Mouse (Mus musculus): ENCODE data around the gene Utp3. TPM values are rescaled to one million over a fixed set of nuclear protein-coding genes. Genes with fewer than 3 reads are reported as not detected.
"Not testable (repeated sequence)": the region's sequence is repeated elsewhere in the genome, so short reads cannot be mapped to it uniquely, and the experiment has no call there.

The Utp3 gene
- polyA plus RNA-seq (2015; fragmentation: Nextera tagmentation; extraction: Ambion mirVana), result 27.6 and 28.0 TPM in 2 replicates

DNA sequence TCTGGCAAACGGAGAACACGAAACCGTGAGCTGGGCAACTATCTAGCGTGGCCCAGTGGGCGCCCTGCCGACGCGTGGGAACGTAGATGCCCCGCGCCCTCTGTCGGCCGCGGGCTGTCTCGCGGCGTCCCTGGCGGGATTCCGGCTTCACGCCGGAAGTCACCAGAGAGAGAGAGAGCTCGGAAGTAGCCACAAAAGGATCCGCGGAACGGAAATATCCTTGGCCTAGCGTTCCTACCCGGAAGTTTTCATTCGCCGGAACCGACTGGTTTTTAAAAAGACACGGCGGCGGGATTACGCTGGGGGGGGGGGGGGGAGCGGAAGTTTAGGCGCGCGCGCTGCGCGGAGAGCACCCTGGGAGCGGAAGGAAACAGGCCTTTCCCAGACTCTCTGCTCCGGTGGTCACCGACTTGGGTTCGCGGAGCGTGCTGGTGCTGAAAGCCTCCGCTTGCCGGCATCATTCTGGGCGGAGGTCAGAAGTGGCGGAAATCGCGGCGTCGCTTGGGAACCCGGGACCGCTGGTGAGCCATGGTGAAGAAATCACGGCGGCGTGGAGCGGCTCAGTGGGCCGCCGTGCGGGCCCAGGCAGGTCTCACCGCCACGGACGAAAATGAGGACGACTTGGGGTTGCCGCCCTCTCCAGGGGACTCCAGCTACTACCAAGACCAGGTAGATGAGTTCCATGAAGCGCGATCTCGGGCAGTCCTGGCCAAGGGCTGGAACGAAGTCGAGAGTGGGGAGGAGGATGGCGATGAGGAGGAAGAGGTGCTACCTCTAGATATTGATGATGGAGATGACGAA is at the start of gene Utp3:
Utp3 (plus strand) TSS at position 377 of the 801 bp plus-strand sequence.
- ATAC-seq (ENCODE audit: insufficient read depth), result peak; percentile 94
- Histone ChIP-seq H3K4me1 (replicated peaks) (peaks cover 26% of the 10 kb centered on the region), H3K9ac (peak within 1 kb of the TSS; percentile 83)

DNA sequence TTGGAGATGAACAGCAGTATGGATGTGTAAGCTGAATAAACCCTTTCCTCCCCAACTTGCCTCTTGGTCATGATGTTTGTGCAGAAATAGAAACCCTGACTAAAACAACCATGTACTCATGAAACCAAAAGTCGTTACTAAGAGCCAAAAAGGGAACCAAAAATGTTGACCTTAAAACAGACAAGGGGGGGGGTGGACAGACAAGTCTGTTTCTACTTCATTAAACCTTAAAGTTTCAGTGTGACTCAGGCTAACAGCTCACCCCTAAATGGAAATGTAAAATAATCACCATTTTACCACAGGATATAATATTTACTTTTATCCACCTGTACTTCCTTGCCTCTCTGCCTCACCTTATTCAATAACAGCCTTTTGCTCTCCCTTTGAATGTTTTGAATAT is 45.7 kb upstream of the Utp3 start:
- no peak for ATAC-seq (ENCODE audit: insufficient read depth)
- Histone ChIP-seq H3K4me1 (replicated peaks) (no peaks in the 10 kb centered on the region), H3K9ac (no peak overlapping the region), H3K36me3 (replicated peaks) (no peaks in the 10 kb centered on the region), H3K9me3 (replicated peaks) (no peaks in the 10 kb centered on the region), H3K27me3 (no peaks in the 10 kb centered on the region), H3K4me2 (no peak overlapping the region), H3K4me3 (replicated peaks) (no peak overlapping the region), H3K27ac (replicated peaks) (no peak overlapping the region)
- 16% methylated on average over 1 of the region's 1 CpGs for WGBS (ENCODE audit: insufficient replicate concordance)

More for the DNA sequence above, at the start of gene Utp3:
- H3K27ac ChIP-seq (replicated peaks), result peak within 1 kb of the TSS; percentile 90
- H3K4me3 ChIP-seq (replicated peaks), result peak within 1 kb of the TSS; percentile 88
- H3K9me3 ChIP-seq (replicated peaks), result no peaks in the 10 kb centered on the region
- peak within 1 kb of the TSS; percentile 88 for H3K4me2 ChIP-seq
- WGBS (ENCODE audit: insufficient replicate concordance), result under 1% methylated on average over 74 of the region's 76 CpGs
- H3K36me3 ChIP-seq (replicated peaks), result peaks cover 4% of the 10 kb centered on the region; the same call in 1 of the 2 replicates
- no peaks in the 10 kb centered on the region for H3K27me3 ChIP-seq

DNA sequence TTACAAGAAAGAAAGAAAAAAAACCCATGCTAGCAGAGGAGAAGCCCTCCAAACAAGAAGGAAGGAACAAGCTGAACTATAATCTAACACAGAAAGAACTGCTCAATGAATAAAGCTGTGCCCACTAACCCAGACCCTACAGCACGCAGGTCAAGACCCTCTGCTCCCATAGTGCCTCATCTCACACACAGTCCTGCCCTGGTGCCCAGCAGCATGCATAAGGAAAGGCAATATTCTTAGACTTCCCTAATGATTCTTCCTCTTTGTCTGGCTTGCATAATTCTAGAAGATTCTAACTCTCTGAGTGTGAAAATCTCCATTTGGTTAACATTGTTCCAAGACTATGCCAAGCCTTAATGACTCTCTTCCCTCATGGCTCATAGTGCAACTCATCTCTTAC is 45.3 kb upstream of the Utp3 start:
- no peak overlapping the region for H3K4me3 ChIP-seq (replicated peaks)
- H3K9ac ChIP-seq, result no peak overlapping the region
- WGBS (ENCODE audit: insufficient replicate concordance), result 53% methylated on average over 1 of the region's 1 CpGs
- peak; percentile 54; the same call in 1 of the 2 replicates for ATAC-seq (ENCODE audit: insufficient read depth)
- H3K4me2 ChIP-seq, result no peak overlapping the region
- no peaks in the 10 kb centered on the region for H3K9me3 ChIP-seq (replicated peaks)
- no peaks in the 10 kb centered on the region for H3K4me1 ChIP-seq (replicated peaks)
- H3K36me3 ChIP-seq (replicated peaks), result no peaks in the 10 kb centered on the region
- no peaks in the 10 kb centered on the region for H3K27me3 ChIP-seq
- H3K27ac ChIP-seq (replicated peaks), result no peak overlapping the region

- no peaks in the 10 kb centered on the region for H3K27me3 ChIP-seq
- under 1% methylated on average over 2 of the region's 2 CpGs for WGBS (ENCODE audit: insufficient replicate concordance)
- no peak overlapping the region for H3K27ac ChIP-seq (replicated peaks)
- H3K4me1 ChIP-seq (replicated peaks), result no peaks in the 10 kb centered on the region
- no peak overlapping the region for H3K4me3 ChIP-seq (replicated peaks)
- no peak overlapping the region for H3K9ac ChIP-seq
- no peak for ATAC-seq (ENCODE audit: insufficient read depth)
- H3K4me2 ChIP-seq, result no peak overlapping the region
- H3K36me3 ChIP-seq (replicated peaks), result no peaks in the 10 kb centered on the region
- no peaks in the 10 kb centered on the region for H3K9me3 ChIP-seq (replicated peaks)
Observed at GRCm38 (mm10) chr5:88519232-88519631, 35.0 kb upstream of the Utp3 start.

GRCm38 (mm10) chr5:88527657-88528056 is 26.6 kb upstream of the Utp3 start, which contains the start of gene Jchain:
TSS of gene Jchain (minus strand) at chr5:88527891.
- H3K4me3 ChIP-seq (replicated peaks), result no peak within 1 kb of the TSS
- H3K27me3 ChIP-seq, result no peaks in the 10 kb centered on the region
- no peak within 1 kb of the TSS for H3K4me2 ChIP-seq
- H3K9ac ChIP-seq, result no peak within 1 kb of the TSS
- H3K36me3 ChIP-seq (replicated peaks), result no peaks in the 10 kb centered on the region
- ATAC-seq (ENCODE audit: insufficient read depth), result no peak
- no peak within 1 kb of the TSS for H3K27ac ChIP-seq (replicated peaks)
- WGBS (ENCODE audit: insufficient replicate concordance), result 67% methylated on average over 3 of the region's 3 CpGs
- no peaks in the 10 kb centered on the region for H3K9me3 ChIP-seq (replicated peaks)
- no peaks in the 10 kb centered on the region for H3K4me1 ChIP-seq (replicated peaks)

- Histone ChIP-seq H3K4me2 (no peak overlapping the region), H3K27ac (replicated peaks) (no peak overlapping the region), H3K9ac (no peak overlapping the region), H3K27me3 (no peaks in the 10 kb centered on the region), H3K9me3 (replicated peaks) (no peaks in the 10 kb centered on the region), H3K36me3 (replicated peaks) (no peaks in the 10 kb centered on the region), H3K4me1 (replicated peaks) (no peaks in the 10 kb centered on the region), H3K4me3 (replicated peaks) (no peak overlapping the region)
- no peak for ATAC-seq (ENCODE audit: insufficient read depth)
- 34% methylated on average over 1 of the region's 1 CpGs for WGBS (ENCODE audit: insufficient replicate concordance)
Observed at GRCm38 (mm10) chr5:88530908-88531307, 23.4 kb upstream of the Utp3 start.

DNA sequence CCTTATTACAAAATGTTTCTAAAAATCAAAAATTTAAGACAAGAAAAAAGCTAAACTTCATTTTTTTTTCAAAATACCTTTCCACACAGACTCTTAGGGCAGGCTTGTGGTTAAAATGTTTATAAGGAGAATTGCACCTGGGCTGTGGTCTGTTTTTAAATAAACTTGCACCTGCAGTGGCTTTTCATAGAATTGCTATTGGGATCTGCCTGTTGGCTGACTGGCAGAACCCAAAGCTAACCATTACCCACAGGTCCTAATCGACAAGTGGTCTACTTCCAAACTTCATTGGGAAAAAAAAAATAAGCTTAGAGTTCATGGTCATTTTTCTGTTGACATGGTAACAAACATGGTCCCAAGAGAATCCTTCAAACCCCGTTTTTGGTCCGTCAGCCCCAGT is 19.6 kb upstream of the Utp3 start:
- no peak for ATAC-seq (ENCODE audit: insufficient read depth)
- H3K4me2 ChIP-seq, result no peak overlapping the region
- H3K4me3 ChIP-seq (replicated peaks), result no peak overlapping the region
- H3K9ac ChIP-seq, result no peak overlapping the region
- 62% methylated on average over 3 of the region's 3 CpGs for WGBS (ENCODE audit: insufficient replicate concordance)
- H3K36me3 ChIP-seq (replicated peaks), result no peaks in the 10 kb centered on the region
- no peak overlapping the region for H3K27ac ChIP-seq (replicated peaks)
- H3K27me3 ChIP-seq, result no peaks in the 10 kb centered on the region
- no peaks in the 10 kb centered on the region for H3K9me3 ChIP-seq (replicated peaks)
- H3K4me1 ChIP-seq (replicated peaks), result no peaks in the 10 kb centered on the region

- no peak overlapping the region for H3K27ac ChIP-seq (replicated peaks)
- H3K36me3 ChIP-seq (replicated peaks), result no peaks in the 10 kb centered on the region
- ATAC-seq (ENCODE audit: insufficient read depth), result no peak
- H3K4me1 ChIP-seq (replicated peaks), result no peaks in the 10 kb centered on the region
- no peak overlapping the region for H3K4me3 ChIP-seq (replicated peaks)
- no peak overlapping the region for H3K9ac ChIP-seq
- no peak overlapping the region for H3K4me2 ChIP-seq
- H3K27me3 ChIP-seq, result no peaks in the 10 kb centered on the region
- H3K9me3 ChIP-seq (replicated peaks), result no peaks in the 10 kb centered on the region
Observed at GRCm38 (mm10) chr5:88540845-88541244, 13.4 kb upstream of the Utp3 start.

DNA sequence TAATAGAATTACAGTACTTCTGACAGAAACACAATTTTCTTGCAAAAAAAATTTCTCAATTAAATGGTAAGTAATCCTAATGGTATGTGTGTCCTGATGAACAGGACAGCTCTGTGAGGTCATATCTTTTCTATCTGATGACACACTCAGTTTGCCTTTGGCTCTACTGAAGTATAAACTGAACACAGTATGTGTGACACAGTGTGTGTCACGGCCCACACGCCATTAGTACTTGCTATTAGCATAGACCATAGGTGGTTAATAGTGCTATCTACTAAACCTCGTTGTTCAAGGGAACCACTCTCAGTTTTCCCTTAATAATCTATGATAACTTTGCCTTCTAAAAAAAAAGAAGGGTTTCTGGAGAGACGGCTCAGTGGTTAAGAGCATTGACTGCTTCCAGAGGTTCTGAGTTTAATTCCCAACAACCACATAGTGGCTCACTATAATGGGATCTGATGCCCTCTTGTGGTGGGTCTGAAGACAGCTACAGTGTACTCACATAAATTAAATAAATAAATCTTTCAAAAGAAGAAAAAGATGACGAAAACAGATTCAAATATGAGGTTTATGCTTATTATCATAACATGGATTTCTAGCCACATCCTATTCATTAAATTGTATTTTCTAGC is 11.5 kb upstream of the Utp3 start:
- Histone ChIP-seq H3K27me3 (no peaks in the 10 kb centered on the region), H3K4me2 (no peak overlapping the region), H3K27ac (replicated peaks) (no peak overlapping the region), H3K4me1 (replicated peaks) (no peaks in the 10 kb centered on the region), H3K9ac (no peak overlapping the region), H3K4me3 (replicated peaks) (no peak overlapping the region), H3K9me3 (replicated peaks) (no peaks in the 10 kb centered on the region), H3K36me3 (replicated peaks) (no peaks in the 10 kb centered on the region)
- WGBS (ENCODE audit: insufficient replicate concordance), result 47% methylated on average over 5 of the region's 5 CpGs
- ATAC-seq (ENCODE audit: insufficient read depth), result no peak

- not testable (repeated sequence) for H3K4me1 ChIP-seq (replicated peaks); H3K36me3 ChIP-seq (replicated peaks); ATAC-seq (ENCODE audit: insufficient read depth); H3K27ac ChIP-seq (replicated peaks); H3K4me2 ChIP-seq; H3K9ac ChIP-seq; H3K4me3 ChIP-seq (replicated peaks); H3K27me3 ChIP-seq; H3K9me3 ChIP-seq (replicated peaks)
- 56% methylated on average over 1 of the region's 1 CpGs for WGBS (ENCODE audit: insufficient replicate concordance)
Observed at GRCm38 (mm10) chr5:88544411-88544810, 9.9 kb upstream of the Utp3 start.

GRCm38 (mm10) chr5:88545536-88545935 is 8.7 kb upstream of the Utp3 start:
- no peak overlapping the region for H3K9ac ChIP-seq
- no peaks in the 10 kb centered on the region for H3K4me1 ChIP-seq (replicated peaks)
- no peaks in the 10 kb centered on the region for H3K27me3 ChIP-seq
- ATAC-seq (ENCODE audit: insufficient read depth), result no peak
- H3K4me2 ChIP-seq, result no peak overlapping the region
- no peak overlapping the region for H3K27ac ChIP-seq (replicated peaks)
- 77% methylated on average over 7 of the region's 7 CpGs for WGBS (ENCODE audit: insufficient replicate concordance)
- H3K36me3 ChIP-seq (replicated peaks), result no peaks in the 10 kb centered on the region
- no peaks in the 10 kb centered on the region for H3K9me3 ChIP-seq (replicated peaks)
- no peak overlapping the region for H3K4me3 ChIP-seq (replicated peaks)
